Mouse (Mus musculus): ENCODE data around the gene Clstn3. TPM values are rescaled to one million over a fixed set of nuclear protein-coding genes. Genes with fewer than 3 reads are reported as not detected.

The Clstn3 gene
- total and polyA plus RNA-seq, 3 experiments: 17.7 to 126 (median 21.4) TPM

DNA sequence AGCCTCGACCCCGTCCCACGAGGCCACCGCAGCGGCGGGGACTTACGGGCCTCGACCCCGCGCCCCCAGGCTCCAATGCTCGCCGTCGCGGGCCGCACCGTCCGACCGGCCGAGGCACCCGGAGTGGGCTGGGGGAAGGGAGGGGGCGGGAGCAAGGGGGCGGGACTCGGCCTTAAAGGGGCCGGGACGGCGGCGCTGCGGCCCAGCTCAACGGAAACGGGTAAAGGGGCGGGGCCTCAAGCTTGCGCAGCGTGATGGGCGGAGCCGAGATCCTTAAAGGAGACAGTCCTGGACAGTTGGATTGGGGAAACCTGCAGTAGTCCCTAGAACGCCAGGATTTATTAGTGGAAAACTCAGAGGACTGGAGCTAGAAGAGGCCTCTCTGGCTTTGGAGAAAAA is 49.7 kb downstream of the Clstn3 start, which contains the start of gene Pex5:
TSS of gene Pex5 (minus strand) at position 141 of the 399 bp plus-strand sequence.
- H3K36me3 ChIP-seq (replicated peaks in 1 of 2; ENCODE audit: control insufficient read depth in 1 of 2, insufficient read depth in 1 of 2, low read length in 1 of 2): peaks cover 5 to 29% of the 10 kb centered on the region in 2 experiments
- in situ Hi-C loops (cut with MboI; ENCODE audit: low pct_ligation_motif_present, low pct_unique_long_range_greater_than_20kb, low sequenced_read_pairs) (no loop called here), dilution Hi-C loops (cut with MboI; ENCODE audit: extremely low pct_ligation_motif_present, extremely low pct_unique_long_range_greater_than_20kb, low sequenced_read_pairs) (no loop called here)
- TF ChIP-seq IRF4 (IDR thresholded peaks at IDR 0.05; ENCODE audit: low read depth, low read length) (no peak), BHLHE40 (IDR thresholded peaks at IDR 0.05; ENCODE audit: low read depth, low read length) (no peak), JUN (IDR thresholded peaks at IDR 0.05; ENCODE audit: insufficient read depth, low read depth, low read length) (no peak), PAX5 (IDR thresholded peaks at IDR 0.05; ENCODE audit: low read length) (no peak), NRF1 (IDR thresholded peaks at IDR 0.05; ENCODE audit: low read depth, low read length) (peak; percentile 66), UBTF (IDR thresholded peaks at IDR 0.05; ENCODE audit: low read depth, low read length) (no peak), MAFK (IDR thresholded peaks at IDR 0.05; ENCODE audit: insufficient replicate concordance, low read length) (no peak), MXI1 (IDR thresholded peaks at IDR 0.05; ENCODE audit: low read depth, low read length) (peak; percentile 56), SMC3 (IDR thresholded peaks at IDR 0.05; ENCODE audit: low read depth, low read length) (no peak), POLR2AphosphoS2 (IDR thresholded peaks at IDR 0.05; ENCODE audit: low read depth, low read length) (peak; percentile 70), CHD1 (IDR thresholded peaks at IDR 0.05; ENCODE audit: low read depth, low read length) (no peak), MAZ (IDR thresholded peaks at IDR 0.05; ENCODE audit: low read depth, low read length) (0 out of 2 replicates have a peak, but pooled peaks have one; percentile 37), TBP (conservative IDR thresholded peaks at IDR 0.05; ENCODE audit: low read depth, low read length) (no peak), ETS1 (conservative IDR thresholded peaks at IDR 0.05; ENCODE audit: low read depth, low read length) (no peak), NELFE (IDR thresholded peaks at IDR 0.05; ENCODE audit: low read depth, low read length) (peak; percentile 51; the same call in 1 of the 2 replicates), TCF12 (IDR thresholded peaks at IDR 0.05; ENCODE audit: low read depth, low read length) (no peak), E2F4 (IDR thresholded peaks at IDR 0.05; ENCODE audit: insufficient replicate concordance, low read depth, low read length) (no peak), HCFC1 (IDR thresholded peaks at IDR 0.05; ENCODE audit: low read depth, low read length) (peak; percentile 66), ELF1 (IDR thresholded peaks at IDR 0.05; ENCODE audit: low read depth, low read length) (no peak), USF1 (IDR thresholded peaks at IDR 0.05; ENCODE audit: low read depth, low read length) (no peak), ZKSCAN1 (IDR thresholded peaks at IDR 0.05; ENCODE audit: borderline replicate concordance, low read depth, low read length) (no peak), CHD2 (IDR thresholded peaks at IDR 0.05; ENCODE audit: low read length) (peak; percentile 45; the same call in 1 of the 2 replicates), GABPA (IDR thresholded peaks at IDR 0.05; ENCODE audit: insufficient replicate concordance, low read depth, low read length) (no peak), MYC (IDR thresholded peaks at IDR 0.05; ENCODE audit: low read depth, low read length) (no peak), RAD21 (IDR thresholded peaks at IDR 0.05; ENCODE audit: low read depth, low read length) (no peak), POLR2A (IDR thresholded peaks at IDR 0.05; ENCODE audit: low read depth, low read length) (peak; percentile 56), SIN3A (IDR thresholded peaks at IDR 0.05; ENCODE audit: low read length) (peak; percentile 74; the same call in 1 of the 2 replicates)
- H3K4me2 ChIP-seq (ENCODE audit: insufficient read depth, low read depth, poor library complexity, severe bottlenecking): peak within 1 kb of the TSS; percentile 60
- no peaks in the 10 kb centered on the region for H3K9me3 ChIP-seq (replicated peaks; ENCODE audit: low read length)
- H3K4me3 ChIP-seq (replicated peaks in 1 of 3; ENCODE audit: low read depth in 2 of 3, low read length in 2 of 3, poor library complexity in 1 of 3): peak within 1 kb of the TSS; percentile 81 to 87 (median 83)
- H3K79me2 ChIP-seq (replicated peaks; ENCODE audit: control insufficient read depth, extremely low read depth, insufficient read depth, poor library complexity, severe bottlenecking): 0 out of 2 replicates have a peak, but pooled peaks cover 2% of the 10 kb centered on the region
- peaks cover 0 to 20% of the 10 kb centered on the region in 2 experiments; a peak in 2 of 4 replicates for H3K4me1 ChIP-seq (ENCODE audit: control insufficient read depth in 1 of 2, insufficient read depth in 2 of 2)
- peak within 1 kb of the TSS; percentile 84 for H3K9ac ChIP-seq (ENCODE audit: insufficient read depth, low read depth)
- DNase-seq (ENCODE audit: extremely low read depth): peak; percentile 91
- H3K27ac ChIP-seq (ENCODE audit: insufficient read depth, low read depth): no peak within 1 kb of the TSS
- H3K27me3 ChIP-seq (replicated peaks): no peaks in the 10 kb centered on the region

All from CH12.LX (cell line).